Mouse (Mus musculus): ENCODE results near the gene Anpep.

GRCm38 (mm10) chr7:79873407-79873806 lies 12.5 kb upstream of the Anpep start:
- TF ChIP-seq EP300 (optimal IDR thresholded peaks at IDR 0.05) = no peak
- no peak for TF ChIP-seq CTCF (IDR thresholded peaks at IDR 0.05; ENCODE audit: low read depth)

Measured in stomach, postnatal 0 days (tissue).